Mouse (Mus musculus) layer of hippocampus, adult 9-10 months (tissue): ENCODE measurements around the gene Avl9.

ENCODE experiments used
- DNase-seq: peaks from one replicate; pipeline ENCODE4 v3.0.0; 2022; ENCODE audit warnings: low spot score

The Avl9 gene

GRCm38 (mm10) chr6:56714574-56715269, at the start of gene Avl9:
TSS of gene Avl9 (plus strand) at chr6:56714899.
- peak; percentile 92 for DNase-seq

DNA sequence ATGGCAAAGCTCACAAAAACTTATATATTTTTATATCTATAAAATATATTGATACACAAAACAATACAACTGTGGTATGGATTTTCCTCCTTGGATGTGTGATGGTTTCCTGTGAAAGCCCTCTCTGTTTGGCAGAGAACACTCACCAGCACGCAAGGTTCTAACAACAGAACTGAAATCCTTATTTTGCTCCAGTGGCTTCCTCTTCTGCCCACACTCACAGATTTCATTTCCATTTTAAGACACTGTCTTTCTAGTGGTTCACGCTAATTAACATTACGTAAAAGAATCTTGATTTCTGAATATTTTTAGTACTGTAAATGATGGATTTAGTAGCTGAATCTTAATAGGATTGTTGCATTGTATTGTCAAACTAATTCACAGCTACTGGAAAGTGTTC, 26.5 kb upstream of the Avl9 start:
- no peak for DNase-seq

DNA sequence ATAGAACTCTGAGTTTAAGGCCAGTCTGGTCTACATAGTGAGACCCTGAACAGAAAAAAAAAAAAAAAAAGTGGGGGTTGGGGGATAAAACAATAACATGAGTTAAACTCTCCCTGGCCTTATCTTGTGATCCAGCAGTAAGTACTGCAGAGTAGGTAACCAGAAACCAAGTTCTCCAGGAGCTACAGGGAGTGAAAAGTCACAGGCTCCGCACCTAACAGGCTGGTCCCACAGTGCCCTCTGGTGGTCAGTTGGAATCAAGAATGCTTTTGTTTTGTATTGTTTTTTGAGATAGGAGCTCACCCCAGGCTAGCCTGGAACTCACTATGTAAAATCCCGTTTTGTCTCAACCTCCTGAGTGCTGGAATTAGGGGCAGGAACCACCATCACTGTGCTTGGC, 23.5 kb upstream of the Avl9 start:
- peak; percentile 27 for DNase-seq

DNA sequence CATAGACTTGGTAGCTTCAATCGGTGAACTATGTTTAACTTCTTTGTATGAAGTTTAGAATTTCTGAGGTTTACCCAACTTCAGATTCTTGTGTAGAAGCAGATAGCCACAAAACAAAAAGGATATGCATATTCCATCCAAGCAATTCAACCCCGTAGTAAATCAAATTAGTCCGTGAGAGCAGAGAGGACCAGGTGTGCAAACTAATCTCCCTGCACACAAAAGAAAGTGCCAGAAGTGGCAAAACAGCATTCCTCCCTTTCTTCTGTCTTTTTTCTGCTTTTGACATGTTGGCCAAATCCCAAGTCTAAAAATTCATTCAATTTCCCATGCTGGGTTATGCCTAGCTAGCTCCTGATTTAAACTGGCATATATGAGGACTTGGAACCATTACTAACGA, 22.3 kb upstream of the Avl9 start:
- no peak for DNase-seq

DNA sequence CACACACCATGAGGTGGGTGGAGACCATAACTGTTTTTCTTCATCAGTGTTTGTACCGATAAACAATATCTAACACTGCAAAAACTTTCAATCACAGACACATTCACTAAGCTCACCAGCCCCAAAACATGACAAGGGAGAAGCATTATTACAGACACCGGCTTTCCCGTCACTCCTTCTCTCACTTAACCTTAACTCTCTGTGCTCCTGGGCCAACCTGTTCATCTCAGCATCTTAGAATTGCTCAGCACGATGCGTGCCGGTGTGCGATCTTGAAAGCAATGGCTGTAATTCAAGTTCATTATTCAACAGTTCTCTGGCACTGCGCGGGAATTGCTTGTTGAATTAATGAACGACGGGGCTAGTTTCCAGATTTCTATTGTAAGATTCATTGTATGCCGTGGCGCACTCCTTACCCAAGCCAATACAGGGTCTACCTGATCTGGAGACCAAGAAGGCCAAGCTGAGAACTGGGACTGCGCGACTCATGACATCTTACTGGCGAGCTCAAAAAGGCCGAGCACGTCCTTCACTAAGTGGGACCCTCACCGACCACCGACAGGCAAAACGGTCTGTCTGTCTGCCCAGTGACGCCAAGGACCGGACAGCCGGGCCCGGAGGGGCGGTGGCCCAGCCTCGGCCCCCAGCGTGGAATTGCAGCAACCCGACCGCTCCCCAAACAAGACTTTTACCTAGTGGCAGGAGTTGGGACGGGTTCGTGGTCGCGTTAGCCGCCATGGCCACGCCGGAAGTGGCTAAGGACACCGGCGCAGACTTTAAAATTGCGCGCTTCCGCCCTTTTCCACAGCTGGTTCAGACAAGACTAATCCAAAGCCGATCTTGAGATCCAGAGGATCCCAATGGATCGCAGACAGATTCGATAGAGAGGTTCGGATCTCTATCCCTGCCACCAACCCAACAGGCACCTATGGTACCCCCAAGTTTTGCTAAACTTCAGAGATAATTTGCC, 10.5 kb upstream of the Avl9 start, which contains the start of gene Lsm5:
Gene Lsm5 (minus strand): TSS at position 780 of the 970 bp plus-strand sequence.
- peak; percentile 91 for DNase-seq

- no peak for DNase-seq
Observed at GRCm38 (mm10) chr6:56714186-56714573, 519 bp upstream of the Avl9 start.

DNA sequence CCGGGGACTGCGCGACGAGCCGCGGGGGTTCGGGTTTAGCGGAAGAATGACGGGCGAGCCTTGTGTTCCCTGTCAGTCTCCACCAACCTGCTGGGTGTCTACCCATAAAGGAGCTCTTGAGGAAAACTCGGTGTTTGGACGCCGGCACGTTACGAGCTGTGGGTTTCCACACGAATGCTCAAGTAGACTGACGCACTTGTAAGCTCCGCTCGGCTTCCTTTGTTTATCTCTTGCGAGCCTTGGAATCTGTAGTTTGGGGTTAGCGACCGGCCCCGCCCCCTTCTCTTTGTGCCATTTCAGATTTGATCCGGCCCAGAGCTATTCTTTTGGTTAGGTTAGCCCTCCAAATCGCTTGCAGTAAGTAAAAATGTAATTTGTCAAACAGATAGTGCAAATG, 569 bp downstream of the Avl9 start:
- no peak for DNase-seq

DNA sequence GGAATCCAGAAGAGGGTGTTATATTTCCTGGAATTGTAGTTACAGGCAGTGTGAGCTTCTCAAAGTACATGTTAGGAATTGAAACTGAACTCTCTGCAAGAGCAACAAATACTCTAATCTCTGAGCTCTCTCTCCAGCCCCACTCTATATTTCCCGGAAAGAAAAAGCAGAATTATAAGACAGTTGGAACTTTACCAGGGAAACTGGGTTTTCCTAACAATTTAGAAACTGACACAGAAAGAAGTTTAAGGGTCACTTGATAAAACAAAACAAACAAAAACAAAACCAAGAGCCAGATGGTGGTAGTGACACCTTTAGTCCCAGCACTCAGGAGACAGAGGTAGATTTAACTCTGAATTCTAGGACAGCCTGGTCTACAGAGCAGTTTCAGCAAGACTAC, 4.4 kb downstream of the Avl9 start:
- no peak for DNase-seq

DNA sequence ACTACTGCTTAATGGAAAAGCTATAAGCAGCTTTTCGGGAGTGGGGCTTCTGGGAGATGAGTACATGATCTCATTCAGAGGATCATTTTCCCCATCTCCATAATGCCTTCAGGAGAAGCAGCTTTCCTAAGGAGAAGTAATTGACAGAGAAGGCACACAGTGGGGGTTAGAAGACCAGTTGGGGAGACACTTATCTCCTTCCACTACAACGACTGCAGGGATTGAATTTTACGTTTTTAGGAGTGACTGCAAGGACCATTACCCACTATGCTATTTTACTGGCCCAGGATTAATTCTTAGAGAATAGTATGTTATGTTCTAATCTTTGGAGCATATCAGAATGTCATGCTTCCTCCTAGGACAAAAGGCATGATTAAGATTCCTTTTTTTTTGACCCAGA, 6.2 kb downstream of the Avl9 start:
- DNase-seq = no peak

- DNase-seq = no peak
Observed at GRCm38 (mm10) chr6:56732545-56732944, 17.8 kb downstream of the Avl9 start.

DNA sequence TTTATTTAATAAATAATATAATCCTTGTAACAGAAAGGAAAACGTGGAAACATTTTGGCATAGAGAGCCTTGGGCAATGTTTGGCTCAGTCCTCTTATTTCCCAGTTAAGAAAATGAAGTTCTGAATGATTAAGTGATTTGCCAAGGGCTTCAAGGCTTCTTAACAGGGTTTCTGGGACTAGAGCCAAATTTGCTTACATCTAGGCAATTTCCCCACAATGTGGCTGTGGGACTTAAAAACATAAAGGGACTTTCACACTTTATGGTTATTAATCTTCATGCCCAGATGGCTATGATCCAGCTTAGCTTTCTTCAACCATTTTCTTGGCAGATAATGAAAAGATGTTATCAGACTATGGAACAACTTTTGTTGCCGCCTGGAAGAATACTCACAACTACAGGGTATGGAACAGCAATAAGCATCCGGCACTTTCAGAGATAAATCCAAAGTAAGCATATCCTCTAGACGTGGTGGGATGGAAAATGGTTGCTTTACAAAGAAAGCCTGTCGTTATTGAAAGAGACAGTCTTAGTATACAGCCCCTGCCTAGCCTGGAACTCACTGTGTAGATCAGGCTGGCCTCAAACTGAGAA, 31.3 kb downstream of the Avl9 start:
- DNase-seq = no peak

DNA sequence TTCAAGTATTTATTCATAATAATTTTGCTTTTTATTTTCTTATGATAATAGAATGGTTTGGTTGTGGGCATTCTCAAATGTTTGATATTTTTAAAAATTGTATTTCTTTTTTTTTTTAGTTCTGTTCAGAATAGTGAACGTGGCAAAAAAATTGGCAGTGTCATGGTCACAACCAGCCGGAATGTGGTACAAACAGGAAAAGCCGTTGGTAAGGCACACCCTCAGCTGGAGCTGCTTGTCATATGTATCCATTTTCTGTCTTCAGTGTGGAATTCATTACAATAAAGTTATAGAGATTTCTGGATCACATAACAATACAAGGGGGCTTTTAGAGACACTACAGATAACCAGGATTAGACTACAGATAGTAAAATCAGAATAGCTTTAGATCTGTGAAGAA, 39.0 kb downstream of the Avl9 start:
- DNase-seq = no peak

GRCm38 (mm10) chr6:56756117-56756516, 41.4 kb downstream of the Avl9 start:
- DNase-seq = no peak

DNA sequence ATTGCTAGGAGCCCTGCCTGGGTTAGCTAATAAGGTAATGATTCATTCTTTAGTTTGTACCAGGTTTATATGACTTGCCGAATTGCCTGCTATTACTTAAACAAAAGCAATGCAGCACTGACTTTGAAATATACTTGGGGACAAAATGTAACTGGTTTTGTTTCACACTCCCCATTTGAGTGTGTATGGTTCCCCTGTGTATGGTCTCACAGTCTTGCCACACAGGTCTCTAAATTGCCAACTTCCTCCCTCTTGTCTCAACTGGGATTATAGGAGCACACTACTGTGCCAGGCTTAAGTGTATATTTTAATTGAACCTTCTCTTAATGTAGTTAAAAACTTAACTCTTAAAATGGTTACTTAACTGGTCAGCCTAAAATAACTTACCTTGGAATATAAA, 44.6 kb downstream of the Avl9 start:
- no peak for DNase-seq

- DNase-seq = no peak
Observed at GRCm38 (mm10) chr6:56765265-56765664, 50.6 kb downstream of the Avl9 start.

DNA sequence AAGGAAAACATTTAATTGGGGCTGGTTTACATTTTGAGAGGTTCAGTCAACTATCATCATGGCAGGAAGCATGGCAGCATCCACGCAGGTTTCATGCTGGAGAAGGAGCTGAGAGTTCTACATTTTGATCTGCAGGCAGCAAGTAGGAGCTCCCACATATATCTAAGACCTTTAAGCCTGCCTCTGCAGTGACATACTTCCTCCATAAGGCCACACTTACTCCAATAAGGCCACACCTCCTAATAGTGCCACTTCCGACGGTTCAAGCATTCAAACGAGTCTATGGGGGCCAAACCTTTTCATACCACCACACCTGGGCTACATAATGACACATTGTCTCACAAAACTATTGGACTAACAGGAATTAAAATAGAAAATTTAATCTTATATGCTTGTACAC, 51.0 kb downstream of the Avl9 start:
- DNase-seq = no peak

DNA sequence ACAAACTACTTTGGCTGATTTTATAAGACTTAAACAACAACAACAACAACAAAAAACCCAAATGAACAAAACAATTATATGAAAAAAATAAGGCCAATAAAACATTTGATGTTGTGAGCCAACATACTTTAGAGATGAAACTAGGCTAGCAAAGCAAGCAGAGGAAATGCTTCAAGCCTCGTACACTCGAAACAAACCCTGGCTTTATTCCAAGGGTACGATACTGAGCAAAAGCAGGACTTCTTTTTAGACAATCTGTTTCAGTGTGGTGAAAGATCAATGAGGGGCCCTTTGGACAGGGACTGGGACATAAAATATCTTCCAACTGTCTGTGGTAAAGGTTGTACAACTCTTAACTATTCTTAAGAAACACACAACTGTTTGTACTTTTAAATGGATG, 61.1 kb downstream of the Avl9 start:
- DNase-seq = no peak

DNA sequence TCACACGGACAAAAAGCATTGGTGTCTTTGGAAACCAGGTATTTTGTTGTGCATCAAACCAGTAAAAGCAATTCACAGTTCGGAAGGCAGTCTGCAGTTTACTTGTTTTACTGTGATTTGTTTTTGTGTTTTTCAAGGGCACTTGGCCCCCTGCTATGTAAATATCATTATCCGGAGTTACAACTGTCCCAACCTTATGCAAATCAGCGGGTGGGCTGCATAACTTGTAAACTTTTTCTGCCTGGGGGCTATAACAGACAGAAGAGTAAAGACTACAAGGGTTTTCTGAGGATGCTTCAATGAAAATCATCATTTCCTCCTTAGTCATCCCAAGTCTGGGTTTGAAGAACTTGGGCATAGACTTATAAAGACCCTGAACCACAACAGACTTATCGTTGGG, 64.9 kb downstream of the Avl9 start:
- DNase-seq = no peak

DNA sequence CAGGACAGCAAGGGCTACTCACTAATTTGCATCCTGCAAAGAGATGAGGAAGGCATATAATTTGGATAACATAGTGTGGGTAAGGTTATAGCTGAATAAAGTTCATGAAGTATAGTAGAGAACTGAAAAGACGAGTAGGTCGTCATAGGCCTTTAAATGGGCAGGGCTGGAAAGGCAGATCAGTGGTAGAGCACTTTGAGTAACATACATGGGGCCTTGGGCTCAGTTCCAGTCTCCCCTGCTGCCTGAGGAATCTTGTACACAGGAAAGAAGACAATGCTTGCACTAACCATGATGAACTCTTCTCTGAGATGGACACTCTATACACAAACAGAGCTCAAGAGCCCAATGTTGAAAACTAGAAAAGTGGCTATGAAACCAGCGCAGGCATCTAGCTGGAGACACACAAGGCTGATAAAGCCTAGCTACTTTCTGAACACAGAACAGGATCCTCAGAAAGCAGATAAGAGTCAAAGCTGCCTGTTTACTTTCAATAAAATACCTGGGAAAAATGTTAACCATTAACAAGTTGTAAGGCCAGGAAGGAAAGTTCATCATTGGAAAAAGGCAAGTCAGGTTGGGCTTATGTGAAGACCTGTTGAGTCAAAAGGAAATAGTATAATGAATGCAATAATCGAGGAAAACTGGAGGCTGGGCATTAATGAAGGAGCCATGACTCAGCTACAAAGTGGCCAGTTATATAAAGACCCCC, 69.0 kb downstream of the Avl9 start:
- DNase-seq = no peak

DNA sequence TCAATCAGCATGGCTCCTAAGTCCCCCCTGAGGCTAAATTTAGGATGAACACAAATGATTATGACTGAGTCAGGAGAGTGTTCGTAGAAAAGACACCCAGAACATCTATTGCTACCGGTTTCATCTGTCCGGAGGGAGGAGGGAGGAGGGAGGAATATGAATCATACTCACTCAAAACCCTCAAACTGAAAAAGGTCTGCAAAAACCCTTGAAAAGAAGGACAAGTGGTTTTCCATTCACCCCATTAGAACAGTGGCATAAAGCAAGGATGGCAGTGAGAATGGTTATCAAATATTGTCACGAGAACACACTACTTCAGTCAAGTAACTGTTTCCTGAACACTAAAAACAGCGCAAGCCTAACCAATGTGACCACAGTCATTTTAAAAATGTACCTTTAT, 70.4 kb downstream of the Avl9 start:
- no peak for DNase-seq

GRCm38 (mm10) chr6:56787668-56788067, 73.0 kb downstream of the Avl9 start:
- DNase-seq = no peak

DNA sequence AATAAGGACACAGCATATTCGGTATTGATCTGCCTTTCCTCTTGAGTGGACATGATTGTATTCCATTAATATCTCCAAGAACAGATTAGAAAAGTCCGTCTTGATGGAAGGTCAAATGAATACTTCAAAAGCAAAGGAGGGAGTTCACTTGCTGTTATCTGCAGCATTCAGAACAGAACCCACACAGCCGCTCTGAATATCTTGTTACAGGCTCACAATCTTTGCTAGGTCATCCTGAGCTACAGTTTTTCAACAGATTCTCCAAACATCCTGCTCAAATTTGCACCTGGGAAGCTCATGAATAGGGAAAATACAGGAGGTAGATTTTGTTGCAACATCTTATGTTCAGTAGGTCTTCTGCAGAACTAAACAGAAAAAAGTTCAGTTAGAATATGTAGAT, 74.6 kb downstream of the Avl9 start:
- DNase-seq = no peak
